Mouse (Mus musculus): ENCODE results near the gene Mrps30. TPM values are rescaled to one million over a fixed set of nuclear protein-coding genes. Genes with fewer than 3 reads are reported as not detected.

Mrps30 gene
- polyA plus RNA-seq, 1 experiment from 2014 or later: 32.2 TPM

DNA sequence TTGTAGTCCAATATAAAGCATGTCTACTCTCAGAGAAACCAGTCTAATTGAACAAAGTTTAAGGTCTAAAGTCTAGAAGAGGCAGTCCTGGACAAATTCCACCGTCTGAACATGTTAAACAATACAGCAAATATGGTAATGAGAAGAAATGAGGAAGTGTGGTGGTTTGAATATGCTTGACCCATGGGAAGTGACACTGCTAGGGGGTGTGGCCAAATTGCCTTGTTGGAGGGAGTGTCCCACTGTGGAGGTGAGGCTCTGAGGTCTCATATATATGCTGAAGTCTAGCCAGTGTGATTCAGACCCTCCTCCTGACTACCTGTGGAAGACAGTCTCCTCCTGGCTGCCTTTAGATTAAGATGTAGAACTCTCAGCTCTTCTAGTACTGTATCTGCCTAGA lies 21.3 kb downstream of the Mrps30 start:
- H3K9ac ChIP-seq: no peak overlapping the region

GRCm38 (mm10) chr13:118363342-118363741 lies 23.7 kb downstream of the Mrps30 start:
- no peak overlapping the region for H3K9ac ChIP-seq
- no peaks in the 10 kb centered on the region for H3K27me3 ChIP-seq
- H3K4me3 ChIP-seq (replicated peaks): no peak overlapping the region
- ATAC-seq (replicated peaks; ENCODE audit: low FRiP score): no peak
- H3K9me3 ChIP-seq (replicated peaks): no peaks in the 10 kb centered on the region
- no peak overlapping the region for H3K4me2 ChIP-seq
- WGBS: 90% methylated on average over 6 of the region's 6 CpGs
- H3K4me1 ChIP-seq: no peaks in the 10 kb centered on the region
- H3K36me3 ChIP-seq: no peaks in the 10 kb centered on the region
- H3K27ac ChIP-seq: no peak overlapping the region

More for the DNA sequence above, 21.3 kb downstream of the Mrps30 start:
- H3K4me3 ChIP-seq (replicated peaks): no peak overlapping the region
- 78% methylated on average over 1 of the region's 1 CpGs for WGBS
- H3K9me3 ChIP-seq (replicated peaks): no peaks in the 10 kb centered on the region
- no peak overlapping the region for H3K4me2 ChIP-seq
- H3K27me3 ChIP-seq: no peaks in the 10 kb centered on the region
- no peak overlapping the region for H3K27ac ChIP-seq
- no peaks in the 10 kb centered on the region for H3K36me3 ChIP-seq
- ATAC-seq (replicated peaks; ENCODE audit: low FRiP score): no peak
- no peaks in the 10 kb centered on the region for H3K4me1 ChIP-seq

- Histone ChIP-seq H3K4me3 (replicated peaks) (no peak overlapping the region), H3K27ac (no peak overlapping the region), H3K4me2 (no peak overlapping the region), H3K27me3 (no peaks in the 10 kb centered on the region), H3K4me1 (no peaks in the 10 kb centered on the region), H3K36me3 (no peaks in the 10 kb centered on the region), H3K9ac (no peak overlapping the region), H3K9me3 (replicated peaks) (no peaks in the 10 kb centered on the region)
- ATAC-seq (replicated peaks; ENCODE audit: low FRiP score): no peak
- 92% methylated on average over 10 of the region's 10 CpGs for WGBS
Measured at GRCm38 (mm10) chr13:118350870-118351269, 36.2 kb downstream of the Mrps30 start.

GRCm38 (mm10) chr13:118350257-118350656 lies 36.8 kb downstream of the Mrps30 start:
- H3K4me1 ChIP-seq: no peaks in the 10 kb centered on the region
- no peak overlapping the region for H3K4me3 ChIP-seq (replicated peaks)
- H3K27ac ChIP-seq: no peak overlapping the region
- no peak for ATAC-seq (replicated peaks; ENCODE audit: low FRiP score)
- H3K4me2 ChIP-seq: no peak overlapping the region
- no peaks in the 10 kb centered on the region for H3K27me3 ChIP-seq
- no peak overlapping the region for H3K9ac ChIP-seq
- H3K9me3 ChIP-seq (replicated peaks): no peaks in the 10 kb centered on the region
- whole genome bisulfite sequencing: 25% methylated on average over 10 of the region's 10 CpGs
- H3K36me3 ChIP-seq: no peaks in the 10 kb centered on the region

Other genes with a start within 250 kb of the Mrps30 start
- gene B430218F22Rik, start 622 bp downstream of the Mrps30 start, polyA plus RNA-seq (2015; fragmentation: Nextera tagmentation; extraction: Ambion mirVana): 0.99 and 1.1 TPM in 2 replicates

Measured in kidney, embryonic 15.5 days (tissue).